Mouse (Mus musculus): ENCODE data around the gene Chrm3. TPM values are rescaled to one million over a fixed set of nuclear protein-coding genes. Genes with fewer than 3 reads are reported as not detected.

The Chrm3 gene
- polyA plus RNA-seq, 1 experiment from 2014 or later: 0.65 TPM

- Histone ChIP-seq H3K36me3 (ENCODE audit: control insufficient read depth, insufficient read depth, low read length) (no peaks in the 10 kb centered on the region), H3K4me3 (ENCODE audit: low read depth, low read length) (no peak overlapping the region), H3K9ac (ENCODE audit: low read length) (no peak overlapping the region), H3K27me3 (replicated peaks; ENCODE audit: control insufficient read depth, insufficient read depth, low read length) (no peaks in the 10 kb centered on the region), H3K27ac (ENCODE audit: low read depth, low read length) (no peak overlapping the region), H3K4me2 (ENCODE audit: low read length) (no peak overlapping the region), H3K4me1 (ENCODE audit: control insufficient read depth, insufficient read depth, low read length) (no peaks in the 10 kb centered on the region), H3K9me3 (replicated peaks; ENCODE audit: control insufficient read depth, low read length) (no peaks in the 10 kb centered on the region)
- 76% methylated on average over 5 of the region's 5 CpGs for WGBS
- ATAC-seq (no peak), DNase-seq (ENCODE audit: low spot score) (no peak)
These were observed 109.0 kb downstream of the Chrm3 start for GRCm38 (mm10) chr13:10251499-10252179.

GRCm38 (mm10) chr13:10244243-10244998 is 116.2 kb downstream of the Chrm3 start:
- Histone ChIP-seq H3K27ac (ENCODE audit: low read depth, low read length) (no peak overlapping the region), H3K4me3 (ENCODE audit: low read depth, low read length) (no peak overlapping the region), H3K4me1 (ENCODE audit: control insufficient read depth, insufficient read depth, low read length) (no peaks in the 10 kb centered on the region), H3K9me3 (replicated peaks; ENCODE audit: control insufficient read depth, low read length) (no peaks in the 10 kb centered on the region), H3K9ac (ENCODE audit: low read length) (no peak overlapping the region), H3K4me2 (ENCODE audit: low read length) (no peak overlapping the region), H3K36me3 (ENCODE audit: control insufficient read depth, insufficient read depth, low read length) (no peaks in the 10 kb centered on the region), H3K27me3 (replicated peaks; ENCODE audit: control insufficient read depth, insufficient read depth, low read length) (no peaks in the 10 kb centered on the region)
- 74% methylated on average over 1 of the region's 1 CpGs for WGBS
- ATAC-seq: no peak
- peak; percentile 11 for DNase-seq (ENCODE audit: low spot score)

- no peaks in the 10 kb centered on the region for H3K9me3 ChIP-seq (replicated peaks; ENCODE audit: control insufficient read depth, low read length)
- no peaks in the 10 kb centered on the region for H3K36me3 ChIP-seq (ENCODE audit: control insufficient read depth, insufficient read depth, low read length)
- no peak overlapping the region for H3K9ac ChIP-seq (ENCODE audit: low read length)
- no peak overlapping the region for H3K4me2 ChIP-seq (ENCODE audit: low read length)
- H3K27me3 ChIP-seq (replicated peaks; ENCODE audit: control insufficient read depth, insufficient read depth, low read length): no peaks in the 10 kb centered on the region
- DNase-seq (ENCODE audit: low spot score): no peak
- H3K4me1 ChIP-seq (ENCODE audit: control insufficient read depth, insufficient read depth, low read length): no peaks in the 10 kb centered on the region
- no peak overlapping the region for H3K27ac ChIP-seq (ENCODE audit: low read depth, low read length)
- ATAC-seq: no peak
- no peak overlapping the region for H3K4me3 ChIP-seq (ENCODE audit: low read depth, low read length)
- WGBS: 98% methylated on average over 3 of the region's 3 CpGs
These were observed 120.4 kb downstream of the Chrm3 start for GRCm38 (mm10) chr13:10240238-10240637.

- Histone ChIP-seq H3K27ac (ENCODE audit: low read depth, low read length) (no peak overlapping the region), H3K36me3 (ENCODE audit: control insufficient read depth, insufficient read depth, low read length) (no peaks in the 10 kb centered on the region), H3K9ac (ENCODE audit: low read length) (no peak overlapping the region), H3K9me3 (replicated peaks; ENCODE audit: control insufficient read depth, low read length) (no peaks in the 10 kb centered on the region), H3K27me3 (replicated peaks; ENCODE audit: control insufficient read depth, insufficient read depth, low read length) (no peaks in the 10 kb centered on the region), H3K4me3 (ENCODE audit: low read depth, low read length) (no peak overlapping the region), H3K4me2 (ENCODE audit: low read length) (no peak overlapping the region), H3K4me1 (ENCODE audit: control insufficient read depth, insufficient read depth, low read length) (no peaks in the 10 kb centered on the region)
- DNase-seq (ENCODE audit: low spot score) (no peak), ATAC-seq (no peak)
- WGBS: 84% methylated on average over 4 of the region's 4 CpGs
These were observed 120.8 kb downstream of the Chrm3 start for GRCm38 (mm10) chr13:10239825-10240224.

GRCm38 (mm10) chr13:10237616-10238015 is 123.0 kb downstream of the Chrm3 start:
- Histone ChIP-seq H3K9me3 (replicated peaks; ENCODE audit: control insufficient read depth, low read length) (no peaks in the 10 kb centered on the region), H3K27me3 (replicated peaks; ENCODE audit: control insufficient read depth, insufficient read depth, low read length) (no peaks in the 10 kb centered on the region), H3K36me3 (ENCODE audit: control insufficient read depth, insufficient read depth, low read length) (no peaks in the 10 kb centered on the region), H3K4me3 (ENCODE audit: low read depth, low read length) (no peak overlapping the region), H3K27ac (ENCODE audit: low read depth, low read length) (no peak overlapping the region), H3K4me2 (ENCODE audit: low read length) (no peak overlapping the region), H3K4me1 (ENCODE audit: control insufficient read depth, insufficient read depth, low read length) (no peaks in the 10 kb centered on the region), H3K9ac (ENCODE audit: low read length) (no peak overlapping the region)
- DNase-seq (ENCODE audit: low spot score) (no peak), ATAC-seq (no peak)
- 76% methylated on average over 2 of the region's 2 CpGs for WGBS

GRCm38 (mm10) chr13:10236279-10236678 is 124.4 kb downstream of the Chrm3 start:
- no peak overlapping the region for H3K4me2 ChIP-seq (ENCODE audit: low read length)
- no peaks in the 10 kb centered on the region for H3K9me3 ChIP-seq (replicated peaks; ENCODE audit: control insufficient read depth, low read length)
- no peak overlapping the region for H3K27ac ChIP-seq (ENCODE audit: low read depth, low read length)
- H3K27me3 ChIP-seq (replicated peaks; ENCODE audit: control insufficient read depth, insufficient read depth, low read length): no peaks in the 10 kb centered on the region
- DNase-seq (ENCODE audit: low spot score) (peak; percentile 31), ATAC-seq (no peak)
- no peak overlapping the region for H3K4me3 ChIP-seq (ENCODE audit: low read depth, low read length)
- no peaks in the 10 kb centered on the region for H3K36me3 ChIP-seq (ENCODE audit: control insufficient read depth, insufficient read depth, low read length)
- H3K9ac ChIP-seq (ENCODE audit: low read length): no peak overlapping the region
- 87% methylated on average over 4 of the region's 4 CpGs for WGBS
- no peaks in the 10 kb centered on the region for H3K4me1 ChIP-seq (ENCODE audit: control insufficient read depth, insufficient read depth, low read length)

GRCm38 (mm10) chr13:10235391-10236169 is 125.1 kb downstream of the Chrm3 start:
- DNase-seq (ENCODE audit: low spot score) (no peak), ATAC-seq (no peak)
- Histone ChIP-seq H3K27ac (ENCODE audit: low read depth, low read length) (no peak overlapping the region), H3K4me1 (ENCODE audit: control insufficient read depth, insufficient read depth, low read length) (no peaks in the 10 kb centered on the region), H3K27me3 (replicated peaks; ENCODE audit: control insufficient read depth, insufficient read depth, low read length) (no peaks in the 10 kb centered on the region), H3K9me3 (replicated peaks; ENCODE audit: control insufficient read depth, low read length) (no peaks in the 10 kb centered on the region), H3K9ac (ENCODE audit: low read length) (no peak overlapping the region), H3K4me2 (ENCODE audit: low read length) (no peak overlapping the region), H3K4me3 (ENCODE audit: low read depth, low read length) (no peak overlapping the region), H3K36me3 (ENCODE audit: control insufficient read depth, insufficient read depth, low read length) (no peaks in the 10 kb centered on the region)
- WGBS: 88% methylated on average over 5 of the region's 5 CpGs

GRCm38 (mm10) chr13:10220403-10220802 is 140.2 kb downstream of the Chrm3 start:
- H3K9me3 ChIP-seq (replicated peaks; ENCODE audit: control insufficient read depth, low read length): no peaks in the 10 kb centered on the region
- no peaks in the 10 kb centered on the region for H3K27me3 ChIP-seq (replicated peaks; ENCODE audit: control insufficient read depth, insufficient read depth, low read length)
- WGBS: 71% methylated on average over 4 of the region's 4 CpGs
- H3K27ac ChIP-seq (ENCODE audit: low read depth, low read length): no peak overlapping the region
- no peak for DNase-seq (ENCODE audit: low spot score)
- no peak overlapping the region for H3K4me3 ChIP-seq (ENCODE audit: low read depth, low read length)
- H3K4me1 ChIP-seq (ENCODE audit: control insufficient read depth, insufficient read depth, low read length): no peaks in the 10 kb centered on the region
- no peak overlapping the region for H3K9ac ChIP-seq (ENCODE audit: low read length)
- no peak overlapping the region for H3K4me2 ChIP-seq (ENCODE audit: low read length)
- H3K36me3 ChIP-seq (ENCODE audit: control insufficient read depth, insufficient read depth, low read length): no peaks in the 10 kb centered on the region
- no peak for ATAC-seq

All from forebrain, embryonic 14.5 days (tissue).